Comparison of ENCODE assay signal across 9 mouse cellular contexts in the genomic region with DNA sequence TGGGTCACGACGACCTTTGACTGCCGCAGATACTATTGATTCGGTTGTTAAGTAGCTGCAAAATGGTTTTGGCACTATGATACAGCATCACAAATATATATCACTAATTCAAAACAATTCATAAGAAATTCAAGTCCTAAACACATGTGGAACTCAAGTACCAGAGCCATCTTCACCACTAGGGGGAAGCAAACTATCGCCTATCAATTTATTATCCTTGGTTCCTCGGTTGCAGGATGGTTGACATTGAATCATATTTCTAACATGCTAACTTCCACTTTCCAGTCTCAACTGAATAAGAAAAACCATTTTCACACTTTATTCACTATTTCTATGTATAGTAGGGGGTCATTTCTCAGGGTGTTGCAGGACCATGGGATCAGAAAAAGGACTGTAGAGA. TPM values are rescaled to one million over a fixed set of nuclear protein-coding genes. Genes with fewer than 3 reads are reported as not detected.
DNase-seq lines count a peak whose midpoint lies in the region; ATAC-seq and TF ChIP-seq lines count a peak whose summit lies in the region.
"Had no signal": no experiment of that assay in that cellular context is flagged by ENCODE, and none has a peak within 500 bp of the region (broad histone marks: within the 10 kb centered on the region; RNA-seq: fewer than 3 reads in every experiment).

No protein-coding gene starts in this region.

- no peak for TF ChIP-seq CTCF in thymus, adult 2 months (IDR thresholded peaks at IDR 0.05; ENCODE audit: borderline replicate concordance, control insufficient read depth, extremely low read depth, insufficient read depth, low read length, poor library complexity)
- TF ChIP-seq CTCF in lung, embryonic 14.5 days (IDR thresholded peaks at IDR 0.05; ENCODE audit: low read depth): peak; percentile 85

- no peak overlapping the region for H3K27ac ChIP-seq in thymus, adult 2 months (ENCODE audit: control insufficient read depth, insufficient read depth, low read length)
- H3K27ac ChIP-seq in intestine, embryonic 14.5 days (ENCODE audit: low read depth): no peak overlapping the region
- H3K27ac ChIP-seq in lung, embryonic 14.5 days (ENCODE audit: low read depth): no peak overlapping the region

- H3K4me3 ChIP-seq in thymus, adult 2 months (ENCODE audit: control insufficient read depth, insufficient read depth, low read length): no peak overlapping the region
- no peak overlapping the region for H3K4me3 ChIP-seq in intestine, embryonic 14.5 days (ENCODE audit: low read depth, low read length)
- no peak overlapping the region for H3K4me3 ChIP-seq in lung, embryonic 14.5 days (ENCODE audit: low read depth, low read length)

- H3K4me1 ChIP-seq in thymus, adult 2 months (replicated peaks; ENCODE audit: control insufficient read depth, insufficient read depth, low read length): no peaks in the 10 kb centered on the region
- H3K4me1 ChIP-seq in intestine, embryonic 14.5 days (replicated peaks; ENCODE audit: control insufficient read depth, insufficient read depth, low read length): no peaks in the 10 kb centered on the region
- no peaks in the 10 kb centered on the region for H3K4me1 ChIP-seq in lung, embryonic 14.5 days (ENCODE audit: insufficient read depth)

- H3K9me3 ChIP-seq in intestine, embryonic 14.5 days (ENCODE audit: control insufficient read depth, low read length): no peaks in the 10 kb centered on the region
- no peaks in the 10 kb centered on the region for H3K9me3 ChIP-seq in lung, embryonic 14.5 days (ENCODE audit: low read depth, low read length)

- no peaks in the 10 kb centered on the region for H3K27me3 ChIP-seq in thymus, adult 2 months (ENCODE audit: control insufficient read depth, insufficient read depth, low read length)
- H3K27me3 ChIP-seq in intestine, embryonic 14.5 days (replicated peaks; ENCODE audit: control insufficient read depth, insufficient read depth, low read length): no peaks in the 10 kb centered on the region
- no peaks in the 10 kb centered on the region for H3K27me3 ChIP-seq in lung, embryonic 14.5 days (ENCODE audit: insufficient read depth, low read length)

- no peaks in the 10 kb centered on the region for H3K36me3 ChIP-seq in thymus, adult 2 months (ENCODE audit: control insufficient read depth, insufficient read depth, low read length)
- no peaks in the 10 kb centered on the region for H3K36me3 ChIP-seq in intestine, embryonic 14.5 days (ENCODE audit: control insufficient read depth, insufficient read depth, low read length)
- no peaks in the 10 kb centered on the region for H3K36me3 ChIP-seq in lung, embryonic 14.5 days (ENCODE audit: insufficient read depth)

- no peak overlapping the region for H3K9ac ChIP-seq in intestine, embryonic 14.5 days (ENCODE audit: low read length)
- no peak overlapping the region for H3K9ac ChIP-seq in lung, embryonic 14.5 days

- H3K4me2 ChIP-seq in intestine, embryonic 14.5 days (ENCODE audit: low read length): no peak overlapping the region
- H3K4me2 ChIP-seq in lung, embryonic 14.5 days: no peak overlapping the region

- WGBS in thymus, adult 2 months: 24% methylated on average over 6 of the region's 6 CpGs
- WGBS in intestine, embryonic 14.5 days: 32% methylated on average over 6 of the region's 6 CpGs
- WGBS in lung, embryonic 14.5 days: 25% methylated on average over 6 of the region's 6 CpGs

- ATAC-seq in intestine, embryonic 14.5 days (replicated peaks; ENCODE audit: low FRiP score, low TSS enrichment, low read depth): 0 out of 2 replicates have a peak, but pooled peaks have one; percentile 40
- ATAC-seq in lung, embryonic 14.5 days (ENCODE audit: insufficient read depth): no peak

- peak; percentile 38 for DNase-seq in adrenal gland, adult 2 months
- DNase-seq in adrenal gland, adult 8-10 months: no peak
- peak; percentile 35 for DNase-seq in thymus, adult 2 months
- no peak for DNase-seq in thymus, adult 18-20 months
- peak; percentile 54 for DNase-seq in embryo, embryonic 11.5 days (ENCODE audit: low read depth, low spot score)
- DNase-seq in intestine, embryonic 14.5 days (ENCODE audit: low spot score): no peak
- DNase-seq in lung, embryonic 14.5 days: peak; percentile 95
- peak; percentile 70 to 72 for DNase-seq in right cerebral cortex, adult 2 months (ENCODE audit: low spot score in 2 of 2)

- no peak for TF ChIP-seq POLR2A in thymus, adult 2 months (IDR thresholded peaks at IDR 0.05; ENCODE audit: control insufficient read depth, extremely low read depth, insufficient read depth, low read length, poor library complexity)

RNA-seq across cellular contexts. Expression of a gene that starts 19.0 kb away (rescaled TPM):
- total RNA-seq in adrenal gland, adult 2 months (2021): 10 to 100 TPM; 49.6 to 69.6 TPM
- polyA plus RNA-seq in adrenal gland, adult 2 months (2012; rRNA removed): 5.7 and 6.6 TPM in 2 replicates
- 10 to 100 TPM; 48.6 to 67.8 (median 56.1) TPM for total RNA-seq in adrenal gland, adult 8-10 months (2022)
- 14.5 and 14.9 TPM in 2 replicates for polyA plus RNA-seq in thymus, adult 2 months (2012; rRNA removed)
- polyA plus RNA-seq in intestine, embryonic 14.5 days (2014; fragmentation: Nextera tagmentation; extraction: Ambion mirVana): 97.4 and 103 TPM in 2 replicates
- polyA plus RNA-seq in lung, embryonic 14.5 days (2014; fragmentation: Nextera tagmentation; extraction: Ambion mirVana): 116 and 119 TPM in 2 replicates

RNA-seq across cellular contexts. Expression of a gene that starts 20.7 kb away (rescaled TPM):
- total RNA-seq in adrenal gland, adult 2 months (2021): not detected
- not detected in 2 replicates for polyA plus RNA-seq in adrenal gland, adult 2 months (2012; rRNA removed)
- not detected for total RNA-seq in adrenal gland, adult 8-10 months (2022)
- polyA plus RNA-seq in thymus, adult 2 months (2012; rRNA removed): not detected in 2 replicates
- not detected in 2 replicates for polyA plus RNA-seq in intestine, embryonic 14.5 days (2014; fragmentation: Nextera tagmentation; extraction: Ambion mirVana)
- polyA plus RNA-seq in lung, embryonic 14.5 days (2014; fragmentation: Nextera tagmentation; extraction: Ambion mirVana): not detected in 2 replicates
- polyA plus RNA-seq: C2C12 had no signal

RNA-seq across cellular contexts. Expression of a gene that starts 24.2 kb away (rescaled TPM):
- 100 to 1,000 TPM; 106 to 138 TPM for total RNA-seq in adrenal gland, adult 2 months (2021)
- polyA plus RNA-seq in adrenal gland, adult 2 months (2012; rRNA removed): 91.6 and 107 TPM in 2 replicates
- total RNA-seq in adrenal gland, adult 8-10 months (2022): 100 to 1,000 TPM; 112 to 136 (median 124) TPM
- polyA plus RNA-seq in thymus, adult 2 months (2012; rRNA removed): 52.3 and 54.3 TPM in 2 replicates
- 157 and 162 TPM in 2 replicates for polyA plus RNA-seq in intestine, embryonic 14.5 days (2014; fragmentation: Nextera tagmentation; extraction: Ambion mirVana)
- 117 and 122 TPM in 2 replicates for polyA plus RNA-seq in lung, embryonic 14.5 days (2014; fragmentation: Nextera tagmentation; extraction: Ambion mirVana)

RNA-seq across cellular contexts. Expression of a gene that starts 45.8 kb away (rescaled TPM):
- total RNA-seq in adrenal gland, adult 2 months (2021): 100 to 1,000 TPM in 1 of 2 experiments, 10 to 100 TPM in 1; 78.9 to 107 TPM
- 145 and 147 TPM in 2 replicates for polyA plus RNA-seq in adrenal gland, adult 2 months (2012; rRNA removed)
- 100 to 1,000 TPM in 3 of 4 experiments, 10 to 100 TPM in 1; 95.4 to 122 (median 111) TPM for total RNA-seq in adrenal gland, adult 8-10 months (2022)
- 108 and 125 TPM in 2 replicates for polyA plus RNA-seq in thymus, adult 2 months (2012; rRNA removed)
- 233 and 253 TPM in 2 replicates for polyA plus RNA-seq in intestine, embryonic 14.5 days (2014; fragmentation: Nextera tagmentation; extraction: Ambion mirVana)
- 242 and 243 TPM in 2 replicates for polyA plus RNA-seq in lung, embryonic 14.5 days (2014; fragmentation: Nextera tagmentation; extraction: Ambion mirVana)

Comparison
In these comparisons a context has a peak if more than half of its experiments do, and no peak if none do; other contexts are left out.
1. DNase-seq: peak in adrenal gland, adult 2 months (single experiment), thymus, adult 2 months (single experiment), embryo, embryonic 11.5 days (single experiment), lung, embryonic 14.5 days (single experiment) and right cerebral cortex, adult 2 months (2 of 2); none in adrenal gland, adult 8-10 months (single experiment), thymus, adult 18-20 months (0 of 2) and intestine, embryonic 14.5 days (single experiment).